ENCODE assay signal across 7 mouse cellular contexts in the genomic region with DNA sequence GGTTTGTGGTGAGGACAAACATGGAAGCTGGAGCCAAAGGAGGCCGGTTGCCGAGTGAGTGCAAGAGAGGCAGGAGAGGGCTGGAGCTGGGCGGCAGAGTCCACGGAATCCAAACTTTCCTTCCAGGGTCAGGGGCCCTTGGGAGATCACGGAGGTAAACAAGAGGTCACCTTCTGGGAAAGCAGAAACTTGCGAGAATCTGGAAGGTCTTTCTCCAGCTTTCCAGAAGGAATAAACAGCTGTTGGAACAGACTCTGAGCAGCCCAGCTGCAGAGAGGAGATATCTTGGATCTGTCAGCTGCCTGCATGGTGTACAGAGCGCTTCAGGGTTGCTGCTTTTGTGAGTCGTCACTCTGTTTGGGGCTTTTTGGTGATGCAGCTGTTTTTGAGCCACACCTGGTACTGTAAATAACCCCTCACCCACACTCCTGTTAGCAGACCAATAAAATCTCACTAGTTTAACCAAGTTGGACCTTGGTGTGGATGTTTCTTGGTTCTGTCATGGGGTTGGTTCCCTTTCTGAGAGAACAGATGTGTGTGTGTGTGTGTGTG. TPM values are rescaled to one million over a fixed set of nuclear protein-coding genes. Genes with fewer than 3 reads are reported as not detected.
DNase-seq lines count a peak whose midpoint lies in the region; ATAC-seq and TF ChIP-seq lines count a peak whose summit lies in the region.

No protein-coding gene starts in this region.

- 14% methylated on average over 8 of the region's 8 CpGs for WGBS in embryonic facial prominence, embryonic 12.5 days
- WGBS in intestine, embryonic 16.5 days = 4% methylated on average over 8 of the region's 8 CpGs
- WGBS in lung, embryonic 14.5 days = 10% methylated on average over 8 of the region's 8 CpGs

- TF ChIP-seq CTCF in lung, embryonic 14.5 days (IDR thresholded peaks at IDR 0.05; ENCODE audit: low read depth) = no peak

- H3K36me3 ChIP-seq in embryonic facial prominence, embryonic 12.5 days = no peaks in the 10 kb centered on the region
- no peaks in the 10 kb centered on the region for H3K36me3 ChIP-seq in intestine, embryonic 16.5 days (ENCODE audit: control insufficient read depth, insufficient read depth, low read length)
- H3K36me3 ChIP-seq in lung, embryonic 14.5 days (ENCODE audit: insufficient read depth) = no peaks in the 10 kb centered on the region

- no peaks in the 10 kb centered on the region for H3K27me3 ChIP-seq in embryonic facial prominence, embryonic 12.5 days
- no peaks in the 10 kb centered on the region for H3K27me3 ChIP-seq in intestine, embryonic 16.5 days (replicated peaks; ENCODE audit: control insufficient read depth, insufficient read depth, low read length)
- H3K27me3 ChIP-seq in lung, embryonic 14.5 days (ENCODE audit: insufficient read depth, low read length) = no peaks in the 10 kb centered on the region

- H3K27ac ChIP-seq in embryonic facial prominence, embryonic 12.5 days = no peak overlapping the region
- peak overlapping the region; percentile 57 for H3K27ac ChIP-seq in intestine, embryonic 16.5 days (ENCODE audit: low read length)
- H3K27ac ChIP-seq in lung, embryonic 14.5 days (ENCODE audit: low read depth) = peak overlapping the region; percentile 37; the same call in 1 of the 2 replicates

- peak overlapping the region; percentile 39 for H3K4me2 ChIP-seq in embryonic facial prominence, embryonic 12.5 days (replicated peaks)
- H3K4me2 ChIP-seq in intestine, embryonic 16.5 days (ENCODE audit: low read depth, low read length) = peak overlapping the region; percentile 57
- peak overlapping the region; percentile 52 for H3K4me2 ChIP-seq in lung, embryonic 14.5 days

- H3K9me3 ChIP-seq in embryonic facial prominence, embryonic 12.5 days = no peaks in the 10 kb centered on the region
- H3K9me3 ChIP-seq in intestine, embryonic 16.5 days (ENCODE audit: control insufficient read depth, low read length) = no peaks in the 10 kb centered on the region
- H3K9me3 ChIP-seq in lung, embryonic 14.5 days (ENCODE audit: low read depth, low read length) = no peaks in the 10 kb centered on the region

- no peak overlapping the region for H3K9ac ChIP-seq in embryonic facial prominence, embryonic 12.5 days
- peak overlapping the region; percentile 46; the same call in 1 of the 2 replicates for H3K9ac ChIP-seq in intestine, embryonic 16.5 days (ENCODE audit: low read depth, low read length)
- no peak overlapping the region for H3K9ac ChIP-seq in lung, embryonic 14.5 days

- ATAC-seq in embryonic facial prominence, embryonic 12.5 days (ENCODE audit: insufficient number of reproducible peaks, insufficient read depth, low FRiP score, low TSS enrichment) = peak; percentile 53; the same call in 1 of the 2 replicates
- ATAC-seq in intestine, embryonic 16.5 days = peak; percentile 74
- peak; percentile 59; the same call in 1 of the 2 replicates for ATAC-seq in lung, embryonic 14.5 days (ENCODE audit: insufficient read depth)

- H3K4me1 ChIP-seq in embryonic facial prominence, embryonic 12.5 days = peaks cover 14% of the 10 kb centered on the region; the same call in 1 of the 2 replicates
- peaks cover 12% of the 10 kb centered on the region; the same call in 1 of the 2 replicates for H3K4me1 ChIP-seq in intestine, embryonic 16.5 days (ENCODE audit: control insufficient read depth, insufficient read depth, low read length)
- no peaks in the 10 kb centered on the region for H3K4me1 ChIP-seq in lung, embryonic 14.5 days (ENCODE audit: insufficient read depth)

- DNase-seq in heart, adult 18-20 months = peak; percentile 81 to 88
- DNase-seq in lung, embryonic 14.5 days = peak; percentile 19
- peak; percentile 10 for DNase-seq in retina, embryonic 14.5 days (ENCODE audit: low spot score)
- DNase-seq in cerebellum, postnatal 14 days = no peak
- no peak for DNase-seq in c-Kit-positive CD71-positive TER-119-positive erythroid progenitor cells, embryonic 14.5 days (ENCODE audit: low spot score)

- peak overlapping the region; percentile 8; the same call in 1 of the 2 replicates for H3K4me3 ChIP-seq in embryonic facial prominence, embryonic 12.5 days
- peak overlapping the region; percentile 11 for H3K4me3 ChIP-seq in intestine, embryonic 16.5 days (ENCODE audit: low read length)
- H3K4me3 ChIP-seq in lung, embryonic 14.5 days (ENCODE audit: low read depth, low read length) = no peak overlapping the region

RNA-seq across cellular contexts. Expression of a gene that starts 40.7 kb away (rescaled TPM):
- 133 TPM in 2 replicates for polyA plus RNA-seq in embryonic facial prominence, embryonic 12.5 days (2016; fragmentation: Nextera tagmentation; extraction: Ambion mirVana)
- 100 to 1,000 TPM; 107 to 111 TPM for total RNA-seq in heart, adult 18-20 months (2021)
- polyA plus RNA-seq in intestine, embryonic 16.5 days (2015; fragmentation: Nextera tagmentation; extraction: Ambion mirVana) = 71.4 and 75.4 TPM in 2 replicates
- 121 and 122 TPM in 2 replicates for polyA plus RNA-seq in lung, embryonic 14.5 days (2014; fragmentation: Nextera tagmentation; extraction: Ambion mirVana)

RNA-seq across cellular contexts. Expression of a gene that starts 45.0 kb away (rescaled TPM):
- 2.7 and 2.8 TPM in 2 replicates for polyA plus RNA-seq in embryonic facial prominence, embryonic 12.5 days (2016; fragmentation: Nextera tagmentation; extraction: Ambion mirVana)
- under 1 TPM; 0.54 to 0.60 TPM for total RNA-seq in heart, adult 18-20 months (2021)
- 0.70 and 1.5 TPM in 2 replicates for polyA plus RNA-seq in intestine, embryonic 16.5 days (2015; fragmentation: Nextera tagmentation; extraction: Ambion mirVana)
- polyA plus RNA-seq in lung, embryonic 14.5 days (2014; fragmentation: Nextera tagmentation; extraction: Ambion mirVana) = 2.2 and 2.4 TPM in 2 replicates

RNA-seq across cellular contexts. Expression of a gene that starts 57.2 kb away (rescaled TPM):
- polyA plus RNA-seq in embryonic facial prominence, embryonic 12.5 days (2016; fragmentation: Nextera tagmentation; extraction: Ambion mirVana) = 61.3 and 62.5 TPM in 2 replicates
- total RNA-seq in heart, adult 18-20 months (2021) = 10 to 100 TPM; 73.3 to 76.6 TPM
- 12.6 and 13.3 TPM in 2 replicates for polyA plus RNA-seq in intestine, embryonic 16.5 days (2015; fragmentation: Nextera tagmentation; extraction: Ambion mirVana)
- 38.3 and 46.3 TPM in 2 replicates for polyA plus RNA-seq in lung, embryonic 14.5 days (2014; fragmentation: Nextera tagmentation; extraction: Ambion mirVana)

Comparison
In these comparisons a context has a peak if more than half of its experiments do, and no peak if none do; other contexts are left out.
1. DNase-seq: peak in heart, adult 18-20 months (2 of 2), lung, embryonic 14.5 days (single experiment) and retina, embryonic 14.5 days (single experiment); none in cerebellum, postnatal 14 days (0 of 2) and c-Kit-positive CD71-positive TER-119-positive erythroid progenitor cells, embryonic 14.5 days (single experiment).
2. Peak in every context shown above with its lines, with median percentiles within 50 percentile points of each other: ATAC-seq and H3K4me2 ChIP-seq.